ENCODE assay signal across 9 mouse cellular contexts in genomic region chr3:127071471-127071870, GRCm38 (mm10).
A peak's percentile ranks its signal among the peaks of the same experiment; 100 is the strongest.
DNase-seq lines count a peak whose midpoint lies in the region; ATAC-seq lines count a peak whose summit lies in the region.
"Had no signal": no experiment of that assay in that cellular context is flagged by ENCODE, and none has a peak within 500 bp of the region (broad histone marks: within the 10 kb centered on the region; RNA-seq: fewer than 3 reads in every experiment).

No protein-coding gene starts in this region.

- H3K4me1 ChIP-seq in forebrain, embryonic 14.5 days (ENCODE audit: control insufficient read depth, insufficient read depth, low read length): peaks cover 3% of the 10 kb centered on the region
- H3K4me1 ChIP-seq in forebrain, embryonic 16.5 days (replicated peaks; ENCODE audit: control insufficient read depth, insufficient read depth, low read length): peaks cover 7% of the 10 kb centered on the region; the same call in 1 of the 2 replicates
- no peaks in the 10 kb centered on the region for H3K4me1 ChIP-seq in forebrain, embryonic 11.5 days (replicated peaks; ENCODE audit: control insufficient read depth, insufficient read depth, low read length)
- H3K4me1 ChIP-seq in forebrain, embryonic 13.5 days: peaks cover 16% of the 10 kb centered on the region

- H3K36me3 ChIP-seq in forebrain, embryonic 14.5 days (ENCODE audit: control insufficient read depth, insufficient read depth, low read length): no peaks in the 10 kb centered on the region
- no peaks in the 10 kb centered on the region for H3K36me3 ChIP-seq in forebrain, embryonic 16.5 days (ENCODE audit: control insufficient read depth, insufficient read depth)
- no peaks in the 10 kb centered on the region for H3K36me3 ChIP-seq in forebrain, embryonic 11.5 days (ENCODE audit: control insufficient read depth, insufficient read depth, low read length)
- no peaks in the 10 kb centered on the region for H3K36me3 ChIP-seq in forebrain, embryonic 13.5 days (ENCODE audit: poor library complexity, severe bottlenecking)

- peak; percentile 49 for DNase-seq in forebrain, embryonic 14.5 days (ENCODE audit: low spot score)
- DNase-seq in Muller cell, postnatal 12 days (ENCODE audit: inconsistent ontology term): peak; percentile 42
- DNase-seq in frontal cortex, adult 2 months (ENCODE audit: extremely low spot score in 1 of 2, low spot score in 1 of 2): peak; percentile 67 to 84
- DNase-seq in left cerebral cortex, adult 11 months (ENCODE audit: low spot score): peak; percentile 57
- DNase-seq in thymus, postnatal 4 days: no peak
- DNase-seq in forebrain, embryonic 11.5 days (ENCODE audit: low spot score): no peak
- DNase-seq: B cell, adult 2 months had no signal

- H3K9me3 ChIP-seq in forebrain, embryonic 14.5 days (replicated peaks; ENCODE audit: control insufficient read depth, low read length): no peaks in the 10 kb centered on the region
- H3K9me3 ChIP-seq in forebrain, embryonic 16.5 days (ENCODE audit: control insufficient read depth, low read length): no peaks in the 10 kb centered on the region
- H3K9me3 ChIP-seq in forebrain, embryonic 11.5 days (ENCODE audit: control insufficient read depth, low read length): no peaks in the 10 kb centered on the region
- H3K9me3 ChIP-seq in forebrain, embryonic 13.5 days (replicated peaks): no peaks in the 10 kb centered on the region

- 44% methylated on average over 1 of the region's 1 CpGs for WGBS in forebrain, embryonic 14.5 days
- 28% methylated on average over 1 of the region's 1 CpGs for WGBS in forebrain, embryonic 16.5 days
- 91% methylated on average over 1 of the region's 1 CpGs for WGBS in forebrain, embryonic 11.5 days
- WGBS in forebrain, embryonic 13.5 days: 67% methylated on average over 1 of the region's 1 CpGs

- no peaks in the 10 kb centered on the region for H3K27me3 ChIP-seq in forebrain, embryonic 14.5 days (replicated peaks; ENCODE audit: control insufficient read depth, insufficient read depth, low read length)
- no peaks in the 10 kb centered on the region for H3K27me3 ChIP-seq in forebrain, embryonic 16.5 days (replicated peaks; ENCODE audit: control insufficient read depth, insufficient read depth, low read length)
- H3K27me3 ChIP-seq in forebrain, embryonic 11.5 days (ENCODE audit: control insufficient read depth, insufficient read depth, low read length): no peaks in the 10 kb centered on the region
- H3K27me3 ChIP-seq in forebrain, embryonic 13.5 days: no peaks in the 10 kb centered on the region

- H3K9ac ChIP-seq in forebrain, embryonic 14.5 days (ENCODE audit: low read length): no peak overlapping the region
- no peak overlapping the region for H3K9ac ChIP-seq in forebrain, embryonic 16.5 days (replicated peaks; ENCODE audit: low read depth, low read length)
- H3K9ac ChIP-seq in forebrain, embryonic 11.5 days (ENCODE audit: low read length): no peak overlapping the region
- no peak overlapping the region for H3K9ac ChIP-seq in forebrain, embryonic 13.5 days

- H3K4me3 ChIP-seq in forebrain, embryonic 14.5 days (ENCODE audit: low read depth, low read length): no peak overlapping the region
- no peak overlapping the region for H3K4me3 ChIP-seq in forebrain, embryonic 16.5 days (replicated peaks; ENCODE audit: low read length)
- no peak overlapping the region for H3K4me3 ChIP-seq in forebrain, embryonic 11.5 days (ENCODE audit: low read depth, low read length)
- no peak overlapping the region for H3K4me3 ChIP-seq in forebrain, embryonic 13.5 days

- H3K27ac ChIP-seq in forebrain, embryonic 14.5 days (ENCODE audit: low read depth, low read length): no peak overlapping the region
- H3K27ac ChIP-seq in forebrain, embryonic 16.5 days (ENCODE audit: low read length): no peak overlapping the region
- H3K27ac ChIP-seq in forebrain, embryonic 11.5 days (ENCODE audit: low read depth, low read length): no peak overlapping the region
- H3K27ac ChIP-seq in forebrain, embryonic 13.5 days: no peak overlapping the region

- H3K4me2 ChIP-seq in forebrain, embryonic 14.5 days (ENCODE audit: low read length): no peak overlapping the region
- H3K4me2 ChIP-seq in forebrain, embryonic 16.5 days (ENCODE audit: low read length): no peak overlapping the region
- no peak overlapping the region for H3K4me2 ChIP-seq in forebrain, embryonic 11.5 days (ENCODE audit: low read depth, low read length, severe bottlenecking)
- H3K4me2 ChIP-seq in forebrain, embryonic 13.5 days: no peak overlapping the region

- ATAC-seq in forebrain, embryonic 14.5 days: no peak
- ATAC-seq in forebrain, embryonic 16.5 days: no peak
- ATAC-seq in forebrain, embryonic 11.5 days (replicated peaks; ENCODE audit: low FRiP score): no peak
- ATAC-seq in forebrain, embryonic 13.5 days: no peak

Comparison
In these comparisons a context has a peak if more than half of its experiments do, and no peak if none do; other contexts are left out.
1. DNase-seq: peak in forebrain, embryonic 14.5 days (single experiment), Muller cell, postnatal 12 days (single experiment), frontal cortex, adult 2 months (2 of 2) and left cerebral cortex, adult 11 months (single experiment); none in thymus, postnatal 4 days (single experiment) and forebrain, embryonic 11.5 days (single experiment).